Mouse (Mus musculus): ENCODE data around the gene Parp4.

DNA sequence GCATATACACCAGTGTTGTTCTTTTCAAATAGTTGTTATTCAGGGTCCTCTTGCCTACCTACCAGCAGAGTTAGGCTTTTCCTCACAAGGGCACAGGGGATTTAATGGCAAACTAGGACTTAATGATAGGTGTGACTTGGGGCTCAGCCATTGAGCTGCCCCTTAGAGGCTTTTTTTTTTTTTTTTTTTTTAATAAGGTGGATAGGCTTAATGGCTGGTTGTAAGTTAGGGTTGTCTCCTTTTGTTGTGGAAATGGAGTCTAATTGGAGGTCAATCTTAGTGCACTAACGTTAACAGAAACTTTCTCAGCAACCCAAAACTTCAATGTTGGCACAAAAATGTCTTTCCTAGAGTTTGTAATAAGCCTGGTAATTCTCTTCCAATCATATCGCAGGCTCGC is 91.5 kb downstream of the Parp4 start:
- no peak for TF ChIP-seq CTCF (IDR thresholded peaks at IDR 0.05; ENCODE audit: extremely low read depth, insufficient read length, insufficient replicate concordance, low read depth, low read length)
- TF ChIP-seq POLR2A (IDR thresholded peaks at IDR 0.05; ENCODE audit: low read depth, low read length): no peak

All from small intestine, adult 2 months (tissue).